Mouse (Mus musculus) intestine, embryonic 14.5 days (tissue): ENCODE measurements at regions not wholly inside any gene's neighbourhood (a gene's known extent, or its start where the extent isn't known, plus 50 kb on each side); places are given as distances from the start of the nearest gene placed in this dataset.

Experiments used
- ATAC-seq: fragments of 200-750 bp; cut with Nextera tagmentation; replicated peaks from 2 replicates; pipeline ENCODE4 v1.8.0; 2017; ENCODE audit warnings: low read depth, moderate number of reproducible peaks, moderate TSS enrichment, moderate library complexity; ENCODE audit not compliant: low FRiP score, low TSS enrichment
- DNase-seq: peaks from one replicate; pipeline ENCODE4 v3.0.0-alpha.2; 2018; ENCODE audit warnings: low spot score
- H3K27ac ChIP-seq: fragments of 300-500 bp; sonication (generic); 2 replicates; pipeline ENCODE4 v1.5.1; 2014; ENCODE audit warnings: low read depth, mild to moderate bottlenecking, control low read depth
- H3K27me3 ChIP-seq: fragments of 300-500 bp; sonication (generic); replicated peaks from 2 replicates; pipeline ENCODE4 v1.6.1; 2014; ENCODE audit warnings: low read length, control low read depth; ENCODE audit not compliant: control insufficient read depth, insufficient read depth
- H3K36me3 ChIP-seq: fragments of 300-500 bp; sonication (generic); 2 replicates; pipeline ENCODE4 v1.6.1; 2014; ENCODE audit warnings: low read length, control low read depth; ENCODE audit not compliant: control insufficient read depth, insufficient read depth
- H3K4me1 ChIP-seq: fragments of 300-500 bp; sonication (generic); replicated peaks from 2 replicates; pipeline ENCODE4 v1.6.1; 2014; ENCODE audit warnings: low read length, control low read depth, mixed read lengths; ENCODE audit not compliant: control insufficient read depth, insufficient read depth
- H3K4me2 ChIP-seq: fragments of 300-500 bp; sonication (generic); 2 replicates; pipeline ENCODE4 v1.6.1; 2014; ENCODE audit warnings: low read length
- H3K4me3 ChIP-seq: fragments of 300-500 bp; sonication (generic); 2 replicates; pipeline ENCODE4 v1.5.1; 2014; ENCODE audit warnings: low read depth, low read length, control low read depth, mixed read lengths
- H3K9ac ChIP-seq: fragments of 300-500 bp; sonication (generic); 2 replicates; pipeline ENCODE4 v1.6.1; 2014; ENCODE audit warnings: mild to moderate bottlenecking, low read length
- H3K9me3 ChIP-seq: fragments of 300-500 bp; sonication (generic); 2 replicates; pipeline ENCODE4 v1.6.1; 2016; ENCODE audit warnings: low read length, control low read depth; ENCODE audit not compliant: control insufficient read depth
- WGBS: fragments of 180-500 bp; shearing (Covaris S2); extraction: QIAGEN DNeasy Blood & Tissue Kit; methylation state at CpG from one replicate; pipeline ENCODE4 v1.1.7; 2014; 5-methylcytosine and 5-hydroxymethylcytosine counted together

GRCm38 (mm10) chr12:15388574-15388973, 428.1 kb downstream of the Trib2 start:
- H3K36me3 ChIP-seq = no peaks in the 10 kb centered on the region
- no peaks in the 10 kb centered on the region for H3K27me3 ChIP-seq
- DNase-seq = no peak
- no peaks in the 10 kb centered on the region for H3K4me1 ChIP-seq
- no peak overlapping the region for H3K27ac ChIP-seq
- H3K9me3 ChIP-seq = no peaks in the 10 kb centered on the region
- 80% methylated on average over 1 of the region's 1 CpGs for WGBS
- no peak overlapping the region for H3K4me2 ChIP-seq
- no peak for ATAC-seq
- H3K4me3 ChIP-seq = no peak overlapping the region
- no peak overlapping the region for H3K9ac ChIP-seq

- H3K27ac ChIP-seq = no peak overlapping the region
- H3K36me3 ChIP-seq = no peaks in the 10 kb centered on the region
- no peak overlapping the region for H3K4me3 ChIP-seq
- WGBS = 83% methylated on average over 1 of the region's 1 CpGs
- no peak overlapping the region for H3K9ac ChIP-seq
- no peaks in the 10 kb centered on the region for H3K4me1 ChIP-seq
- DNase-seq (no peak), ATAC-seq (no peak)
- no peaks in the 10 kb centered on the region for H3K9me3 ChIP-seq
- H3K27me3 ChIP-seq = no peaks in the 10 kb centered on the region
- no peak overlapping the region for H3K4me2 ChIP-seq
Measured at GRCm38 (mm10) chr12:15357808-15358207, 458.9 kb downstream of the Trib2 start.

DNA sequence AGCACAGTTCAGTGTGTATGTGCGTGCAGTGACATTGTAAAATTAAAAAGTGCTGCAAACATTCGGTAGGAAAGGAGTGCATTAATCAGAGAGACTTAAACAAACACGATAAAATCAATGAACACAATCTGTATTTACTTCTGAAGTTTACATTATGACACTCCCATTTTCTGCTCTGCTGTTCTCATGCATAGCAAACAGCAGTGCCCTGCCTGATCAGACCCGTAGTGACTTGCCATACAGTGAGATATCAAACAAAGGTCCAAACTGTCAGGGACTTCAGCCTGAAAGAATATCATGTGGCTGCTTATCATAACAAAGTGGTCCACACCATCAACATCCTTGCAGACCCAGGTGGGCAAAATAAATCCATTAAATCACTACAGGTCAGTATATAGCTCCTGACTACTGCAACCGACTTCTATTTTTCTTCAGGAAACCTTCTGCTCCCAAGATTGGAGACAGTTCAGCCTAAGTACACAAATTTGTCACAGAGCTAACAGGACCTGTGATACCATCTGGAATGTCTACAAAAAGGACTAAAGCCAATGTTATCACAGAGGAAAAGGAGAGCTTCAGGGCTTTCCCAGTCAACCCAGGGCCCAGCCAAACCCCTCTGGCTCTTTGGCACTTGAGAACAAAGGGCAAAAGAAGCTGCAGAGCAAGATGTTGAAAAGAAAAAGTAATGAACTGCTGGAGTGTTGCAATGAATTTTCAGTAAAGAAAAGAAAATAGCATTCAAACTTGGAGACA, 495.8 kb downstream of the Trib2 start:
- H3K36me3 ChIP-seq = no peaks in the 10 kb centered on the region
- no peak overlapping the region for H3K27ac ChIP-seq
- H3K4me2 ChIP-seq = no peak overlapping the region
- no peaks in the 10 kb centered on the region for H3K4me1 ChIP-seq
- no peak overlapping the region for H3K4me3 ChIP-seq
- ATAC-seq (no peak; the same call in 1 of the 2 replicates), DNase-seq (no peak)
- no peaks in the 10 kb centered on the region for H3K27me3 ChIP-seq
- H3K9me3 ChIP-seq = no peaks in the 10 kb centered on the region
- 28% methylated on average over 5 of the region's 5 CpGs for WGBS
- no peak overlapping the region for H3K9ac ChIP-seq

DNA sequence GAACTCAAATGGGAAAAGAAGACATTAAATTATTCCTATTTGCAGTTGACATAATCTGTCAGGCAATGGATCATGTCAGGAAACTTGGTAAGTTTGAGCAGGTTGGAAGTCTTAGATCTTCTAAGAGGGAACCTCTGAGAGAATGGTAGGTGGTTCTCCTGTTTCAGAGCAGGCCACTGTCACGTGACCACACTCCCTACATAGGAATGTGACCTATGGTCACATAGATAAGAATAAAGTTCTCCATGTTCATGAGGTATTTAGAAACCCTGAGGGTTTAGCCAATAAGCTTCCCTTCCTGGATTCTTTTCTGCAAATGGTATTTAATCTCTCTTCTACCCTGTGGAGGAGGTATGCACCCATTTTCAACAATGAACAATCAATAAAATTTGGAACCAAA, 497.1 kb downstream of the Trib2 start:
- Histone ChIP-seq H3K4me3 (no peak overlapping the region), H3K27ac (no peak overlapping the region), H3K4me1 (no peaks in the 10 kb centered on the region), H3K27me3 (no peaks in the 10 kb centered on the region), H3K9me3 (no peaks in the 10 kb centered on the region), H3K36me3 (no peaks in the 10 kb centered on the region), H3K4me2 (no peak overlapping the region), H3K9ac (no peak overlapping the region)
- ATAC-seq = peak; percentile 62; the same call in 1 of the 2 replicates
- WGBS = 41% methylated on average over 1 of the region's 1 CpGs
- no peak for DNase-seq

GRCm38 (mm10) chr12:15294898-15295297, 521.8 kb downstream of the Trib2 start:
- no peaks in the 10 kb centered on the region for H3K36me3 ChIP-seq
- no peak for DNase-seq
- H3K27ac ChIP-seq = no peak overlapping the region
- H3K27me3 ChIP-seq = no peaks in the 10 kb centered on the region
- H3K9ac ChIP-seq = no peak overlapping the region
- no peak for ATAC-seq
- no peaks in the 10 kb centered on the region for H3K4me1 ChIP-seq
- H3K4me2 ChIP-seq = no peak overlapping the region
- no peaks in the 10 kb centered on the region for H3K9me3 ChIP-seq
- no peak overlapping the region for H3K4me3 ChIP-seq
- WGBS = 90% methylated on average over 2 of the region's 2 CpGs

DNA sequence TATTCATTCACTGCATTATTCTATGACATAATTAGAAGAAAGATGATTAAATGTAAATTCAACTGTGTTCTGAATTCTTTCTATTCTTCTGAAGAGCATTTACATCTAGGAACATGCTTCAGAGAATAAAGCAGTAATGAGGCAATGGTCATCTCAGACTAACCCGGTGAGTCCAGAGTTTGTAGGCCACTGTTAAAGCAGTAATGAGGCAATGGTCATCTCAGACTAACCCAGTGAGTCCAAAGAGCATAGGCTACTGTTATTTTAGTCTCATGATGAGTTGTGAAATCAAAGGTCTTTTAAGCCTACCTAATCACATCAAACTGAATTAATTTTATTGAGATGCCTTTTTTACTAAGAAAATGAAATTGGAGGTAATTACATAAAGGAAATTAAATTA, 554.6 kb downstream of the Trib2 start:
- no peak for DNase-seq
- no peak overlapping the region for H3K4me2 ChIP-seq
- 84% methylated on average over 1 of the region's 1 CpGs for WGBS
- H3K9me3 ChIP-seq = no peaks in the 10 kb centered on the region
- no peaks in the 10 kb centered on the region for H3K4me1 ChIP-seq
- H3K27me3 ChIP-seq = no peaks in the 10 kb centered on the region
- no peaks in the 10 kb centered on the region for H3K36me3 ChIP-seq
- H3K27ac ChIP-seq = no peak overlapping the region
- H3K4me3 ChIP-seq = no peak overlapping the region
- no peak for ATAC-seq
- no peak overlapping the region for H3K9ac ChIP-seq

DNA sequence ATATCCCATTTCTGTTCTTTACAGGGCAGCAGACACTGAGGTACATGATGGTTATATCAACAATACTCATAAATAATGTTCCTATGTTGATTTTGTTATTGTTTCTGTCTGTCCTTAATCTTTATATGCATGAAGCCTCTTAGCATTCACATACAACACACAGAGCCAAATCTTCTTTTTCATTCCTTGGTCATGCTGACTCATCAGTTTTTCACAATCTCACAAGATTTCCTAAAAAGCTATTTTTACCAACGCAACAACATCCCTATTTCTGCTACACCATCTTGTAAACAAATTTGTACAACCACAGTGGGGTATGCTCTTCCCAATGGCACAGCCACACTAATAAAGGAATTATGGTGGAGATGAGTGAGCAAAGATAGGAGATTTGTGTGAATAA, 555.1 kb downstream of the Trib2 start:
- H3K4me2 ChIP-seq = no peak overlapping the region
- no peak overlapping the region for H3K9ac ChIP-seq
- H3K9me3 ChIP-seq = no peaks in the 10 kb centered on the region
- 87% methylated on average over 1 of the region's 1 CpGs for WGBS
- H3K36me3 ChIP-seq = no peaks in the 10 kb centered on the region
- H3K4me1 ChIP-seq = no peaks in the 10 kb centered on the region
- DNase-seq (no peak), ATAC-seq (no peak)
- no peak overlapping the region for H3K4me3 ChIP-seq
- no peaks in the 10 kb centered on the region for H3K27me3 ChIP-seq
- H3K27ac ChIP-seq = no peak overlapping the region

GRCm38 (mm10) chr12:15260907-15261415, 555.8 kb downstream of the Trib2 start:
- no peak overlapping the region for H3K4me3 ChIP-seq
- DNase-seq = no peak
- no peaks in the 10 kb centered on the region for H3K9me3 ChIP-seq
- no peak overlapping the region for H3K27ac ChIP-seq
- ATAC-seq = no peak
- no peaks in the 10 kb centered on the region for H3K4me1 ChIP-seq
- H3K4me2 ChIP-seq = no peak overlapping the region
- 80% methylated on average over 2 of the region's 2 CpGs for WGBS
- H3K27me3 ChIP-seq = no peaks in the 10 kb centered on the region
- H3K36me3 ChIP-seq = no peaks in the 10 kb centered on the region
- H3K9ac ChIP-seq = no peak overlapping the region

DNA sequence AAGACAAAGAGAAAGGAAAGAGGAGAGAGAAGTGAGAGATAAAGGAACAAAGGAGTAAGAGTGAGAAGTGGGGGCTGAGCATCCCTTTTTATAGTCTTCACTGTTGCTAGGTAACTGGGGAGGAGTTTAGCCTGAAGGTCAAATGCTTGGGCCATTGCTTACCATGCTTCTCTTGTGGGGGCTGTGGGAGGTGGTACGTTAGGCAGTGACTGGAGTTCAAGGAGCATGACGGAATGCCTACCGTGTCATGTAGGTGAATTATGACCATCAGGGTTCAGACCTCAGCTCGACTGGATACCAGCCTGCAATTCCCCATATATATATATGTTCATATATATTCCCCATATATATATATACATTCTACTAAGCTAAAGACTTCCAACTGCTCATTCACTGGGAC, 571.8 kb downstream of the Trib2 start:
- Histone ChIP-seq H3K4me2 (no peak overlapping the region), H3K9me3 (no peaks in the 10 kb centered on the region), H3K36me3 (no peaks in the 10 kb centered on the region), H3K4me3 (no peak overlapping the region), H3K27me3 (no peaks in the 10 kb centered on the region), H3K9ac (no peak overlapping the region), H3K27ac (no peak overlapping the region), H3K4me1 (no peaks in the 10 kb centered on the region)
- ATAC-seq (no peak), DNase-seq (no peak)
- WGBS = 67% methylated on average over 4 of the region's 4 CpGs
